Mouse (Mus musculus) induced T-regulatory cell, adult 2 months (primary cell): Measurements from ENCODE around the gene Comp.

Experiments used
- DNase-seq: peaks from one replicate; pipeline ENCODE4 v3.0.0-alpha.2; 2012; ENCODE audit warnings: low read depth

Comp gene

DNA sequence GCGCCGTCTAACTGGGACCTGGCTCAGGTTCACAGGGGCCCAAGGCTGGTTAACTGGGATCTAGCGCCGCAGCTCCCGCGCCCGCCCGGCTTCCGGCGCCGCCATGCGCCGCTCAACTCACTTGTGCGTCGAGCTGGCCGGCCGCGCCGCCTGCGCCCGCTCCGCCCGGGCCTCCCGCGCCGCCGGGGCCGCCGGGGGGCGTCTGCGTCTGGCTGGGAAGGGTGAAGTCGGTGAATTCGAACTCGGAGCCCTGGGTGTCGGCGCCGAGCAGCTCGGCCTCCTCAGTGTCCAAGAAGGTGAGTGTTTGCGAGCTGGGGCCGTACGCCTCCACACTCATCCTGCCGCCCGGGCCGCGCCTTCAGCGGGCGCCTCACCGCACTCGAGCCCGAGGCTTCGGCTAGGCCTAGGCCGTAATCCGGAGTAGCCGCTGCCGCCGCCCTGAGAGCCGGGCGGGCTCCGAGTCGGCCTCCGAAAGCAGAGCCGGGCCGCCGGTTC, 20.7 kb upstream of the Comp start:
- DNase-seq: peak; percentile 71

DNA sequence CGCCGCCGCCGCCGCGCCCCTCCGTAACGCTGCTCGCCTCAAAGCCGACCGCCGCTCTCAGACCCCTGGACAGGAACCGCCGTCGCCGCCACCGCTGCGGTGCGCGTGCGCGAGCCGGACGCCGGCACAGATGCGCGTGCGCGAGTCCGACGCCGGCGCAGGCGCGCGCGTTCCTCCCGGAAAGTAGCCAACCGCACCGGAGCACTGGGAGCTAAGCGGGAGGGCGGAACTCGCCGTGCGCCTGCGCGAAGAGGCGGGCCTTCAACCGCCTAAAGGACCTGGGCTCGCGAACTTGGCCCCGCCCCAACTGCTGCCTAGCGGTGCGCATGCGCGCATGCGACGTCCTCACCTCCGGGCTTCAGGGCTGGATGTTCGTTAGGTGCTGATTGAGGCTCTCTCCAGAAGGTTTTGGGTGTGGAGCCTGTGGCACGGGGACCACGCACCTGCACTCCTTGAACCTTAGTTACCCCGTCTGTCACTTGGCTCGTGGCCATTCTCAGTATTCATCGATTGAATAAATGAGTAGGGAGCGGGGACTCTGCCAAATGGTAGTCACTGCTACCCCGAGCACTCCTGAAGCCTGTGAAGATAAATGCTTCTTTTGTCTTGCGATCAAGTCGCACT, 20.1 kb upstream of the Comp start, which contains the start of gene Upf1:
Upf1 (minus strand) TSS at position 85 of the 624 bp plus-strand sequence.
- peak; percentile 100 for DNase-seq

DNA sequence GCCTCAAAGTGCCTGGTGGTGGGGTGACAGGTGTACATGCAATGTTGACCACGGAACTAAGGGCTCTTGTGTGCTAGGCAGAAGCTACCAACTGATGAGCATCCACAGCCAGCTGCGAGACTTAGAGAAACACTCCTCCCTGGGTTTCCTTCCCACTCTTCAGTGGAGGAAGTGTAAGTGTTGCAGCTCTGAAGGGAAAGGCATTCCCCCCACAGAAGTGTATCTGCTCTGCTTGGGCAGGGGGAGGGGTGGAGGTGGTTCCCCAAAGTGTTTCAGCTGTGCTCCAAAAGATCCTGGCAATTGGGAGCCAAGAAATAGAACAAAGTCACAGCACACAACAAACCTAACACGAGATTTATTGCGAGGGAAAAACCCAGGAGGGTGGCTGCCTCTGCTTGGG, 19.4 kb upstream of the Comp start:
- no peak for DNase-seq

DNA sequence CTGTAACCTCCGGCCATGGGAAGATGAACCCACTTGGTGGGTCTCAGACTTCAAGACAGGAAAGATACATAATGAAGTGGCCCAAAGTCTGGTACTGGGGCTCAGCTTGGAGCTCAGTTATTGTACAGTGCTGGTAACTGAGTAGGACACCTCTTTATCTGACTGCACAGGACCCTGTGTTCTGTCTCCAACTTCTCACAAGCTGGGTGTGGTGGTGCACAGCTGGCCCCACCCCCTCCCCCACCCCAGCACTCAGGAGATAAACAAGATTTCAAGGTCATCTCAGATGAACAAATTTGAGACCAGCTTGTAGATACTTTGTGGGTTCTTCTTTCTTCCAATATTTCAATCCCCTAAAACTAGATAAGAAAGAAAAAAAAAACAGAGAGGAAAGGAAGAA, 17.2 kb upstream of the Comp start:
- DNase-seq: no peak

DNA sequence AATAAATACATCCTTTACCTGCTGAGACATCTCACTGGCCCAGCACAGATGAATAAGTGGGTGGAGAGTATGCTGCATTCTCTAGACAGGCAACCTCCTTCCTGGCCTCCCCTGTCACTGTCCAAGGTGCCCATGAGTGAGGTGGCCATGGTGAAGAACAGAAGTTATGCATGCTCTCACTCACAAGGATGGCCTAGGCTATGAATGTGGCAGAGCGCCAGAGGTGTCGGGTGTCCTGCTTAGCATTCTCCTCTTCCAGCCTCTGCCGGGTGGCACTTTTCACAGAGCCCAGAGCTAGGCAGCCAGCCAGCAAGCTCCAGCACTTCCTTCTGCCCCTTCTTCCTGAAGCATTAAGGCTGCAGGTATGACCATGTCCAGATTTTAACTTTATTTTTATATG, 13.9 kb upstream of the Comp start:
- DNase-seq: no peak

DNA sequence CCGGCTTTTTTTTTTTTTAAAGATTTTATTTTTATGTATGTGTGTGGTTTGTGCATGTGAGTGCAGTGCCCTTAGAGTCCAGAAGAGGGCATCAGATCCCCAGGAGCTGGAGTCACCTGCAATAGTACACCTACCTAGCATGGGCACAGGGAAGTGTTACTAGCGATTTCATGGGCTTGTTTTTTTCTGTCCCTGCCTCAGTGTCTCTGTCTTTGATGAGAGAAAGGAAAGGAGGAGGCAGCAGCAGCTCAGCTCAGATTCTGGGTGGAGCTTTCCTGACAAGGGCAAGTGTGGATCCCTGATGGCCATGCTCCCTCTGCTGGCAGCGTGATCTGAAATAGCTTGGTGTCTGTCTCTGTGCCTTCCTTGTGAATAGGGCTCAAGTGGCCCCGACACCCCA, 12.6 kb upstream of the Comp start:
- DNase-seq: peak; percentile 68

DNA sequence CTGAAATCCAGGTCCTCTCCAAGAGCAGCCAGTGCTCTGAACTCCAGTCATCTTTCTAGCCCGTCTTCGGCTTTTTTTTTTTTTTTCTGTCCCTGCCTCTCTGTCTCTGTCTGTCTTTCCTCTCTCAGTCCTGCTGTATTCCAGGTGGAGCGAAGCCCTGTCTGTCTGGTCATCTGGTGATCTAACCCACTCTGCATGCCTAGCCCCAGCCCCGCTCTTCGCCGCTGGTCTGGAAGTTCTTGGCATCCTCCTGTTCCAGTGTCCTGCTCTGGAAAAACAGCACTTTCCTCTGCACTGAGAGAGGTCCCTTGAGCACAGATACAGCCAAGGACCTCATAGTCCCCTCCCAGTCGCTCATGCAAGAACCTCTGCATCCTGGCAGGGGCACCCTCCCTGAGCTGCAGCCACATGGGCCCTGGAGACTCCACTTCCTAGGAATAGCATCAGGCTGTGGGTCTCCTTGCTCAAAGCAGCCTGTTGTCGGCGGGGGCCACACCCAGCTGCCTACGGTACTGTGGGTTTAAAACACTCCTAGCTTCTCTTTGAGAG, 11.8 kb upstream of the Comp start:
- no peak for DNase-seq

DNA sequence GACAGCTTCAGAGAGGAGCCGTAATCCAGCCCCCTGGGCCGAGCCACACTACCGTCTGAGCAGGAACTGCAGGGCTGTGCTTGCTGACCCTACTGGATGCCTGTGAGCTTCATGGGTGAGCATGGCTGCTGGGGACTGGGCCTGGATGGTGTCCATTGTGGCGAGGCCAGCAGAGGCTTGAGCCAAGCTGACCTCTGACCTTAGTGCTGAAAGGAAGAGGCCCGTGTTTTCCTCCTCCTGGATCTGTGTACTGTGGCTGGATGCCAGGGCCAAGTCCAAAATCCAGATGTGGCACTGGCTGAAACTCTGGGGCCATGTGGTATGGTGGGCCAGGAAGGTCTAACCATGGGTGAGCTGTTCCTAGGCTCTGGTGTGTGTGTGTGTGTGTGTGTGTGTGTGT, 9.3 kb upstream of the Comp start:
- DNase-seq: no peak

DNA sequence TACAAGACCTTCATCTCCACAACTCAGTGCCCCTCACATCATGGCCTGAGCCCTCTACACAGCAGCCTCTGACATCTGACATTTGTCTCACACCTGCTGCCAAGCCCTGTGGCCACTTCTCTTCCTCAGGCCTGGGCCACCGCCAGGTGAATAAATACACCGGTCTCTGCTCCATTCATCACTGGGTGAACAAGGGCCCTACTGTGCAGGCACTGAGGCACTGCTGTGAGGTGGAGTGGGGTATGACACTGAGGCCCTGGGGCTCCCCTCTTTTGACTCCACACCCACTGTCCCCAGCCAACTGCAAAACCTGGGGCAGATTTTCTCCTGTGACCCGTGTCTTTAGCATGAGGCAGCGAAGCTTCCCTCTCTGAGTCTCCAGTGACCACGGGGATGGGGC, 6.8 kb upstream of the Comp start:
- no peak for DNase-seq

DNA sequence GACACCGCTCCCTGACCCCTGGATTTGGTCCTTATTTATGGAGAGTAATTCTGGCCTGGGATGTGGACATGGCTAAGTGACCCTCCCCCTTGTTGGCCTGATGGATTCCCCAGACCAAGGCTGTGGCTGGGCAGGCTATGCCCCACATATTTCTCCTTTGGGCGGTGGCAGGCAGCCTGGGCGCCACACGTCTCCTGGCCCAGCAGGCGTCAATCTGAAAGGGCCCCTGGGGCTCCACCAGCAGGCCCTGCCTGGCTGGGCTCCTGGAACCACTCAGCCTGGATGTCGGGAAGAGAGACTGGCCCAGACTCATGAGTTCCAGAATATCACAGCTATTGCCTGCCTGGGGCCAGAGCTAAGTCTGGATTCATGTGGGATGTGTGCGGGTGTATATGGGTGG, 2.9 kb upstream of the Comp start:
- no peak for DNase-seq

DNA sequence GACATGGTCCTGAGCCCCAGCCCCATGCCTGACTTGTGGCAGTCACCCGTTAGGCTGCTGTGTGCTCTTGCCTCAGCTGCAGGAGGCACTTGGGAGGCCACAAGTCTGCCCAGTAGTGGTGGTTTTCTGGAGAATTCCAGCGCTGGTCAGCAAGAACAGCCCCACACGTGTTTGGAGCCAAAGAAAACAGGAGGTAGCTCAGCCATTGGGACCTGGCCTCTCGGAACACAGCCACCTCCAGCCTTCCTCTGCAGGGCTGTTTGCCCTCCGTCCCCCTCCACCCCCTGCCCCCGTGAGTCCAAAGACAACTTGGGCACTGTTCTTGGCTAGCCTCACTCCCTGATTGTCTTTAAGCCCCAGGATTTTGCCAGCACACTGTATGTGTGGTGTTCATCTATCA, 1.4 kb upstream of the Comp start:
- DNase-seq: no peak

DNA sequence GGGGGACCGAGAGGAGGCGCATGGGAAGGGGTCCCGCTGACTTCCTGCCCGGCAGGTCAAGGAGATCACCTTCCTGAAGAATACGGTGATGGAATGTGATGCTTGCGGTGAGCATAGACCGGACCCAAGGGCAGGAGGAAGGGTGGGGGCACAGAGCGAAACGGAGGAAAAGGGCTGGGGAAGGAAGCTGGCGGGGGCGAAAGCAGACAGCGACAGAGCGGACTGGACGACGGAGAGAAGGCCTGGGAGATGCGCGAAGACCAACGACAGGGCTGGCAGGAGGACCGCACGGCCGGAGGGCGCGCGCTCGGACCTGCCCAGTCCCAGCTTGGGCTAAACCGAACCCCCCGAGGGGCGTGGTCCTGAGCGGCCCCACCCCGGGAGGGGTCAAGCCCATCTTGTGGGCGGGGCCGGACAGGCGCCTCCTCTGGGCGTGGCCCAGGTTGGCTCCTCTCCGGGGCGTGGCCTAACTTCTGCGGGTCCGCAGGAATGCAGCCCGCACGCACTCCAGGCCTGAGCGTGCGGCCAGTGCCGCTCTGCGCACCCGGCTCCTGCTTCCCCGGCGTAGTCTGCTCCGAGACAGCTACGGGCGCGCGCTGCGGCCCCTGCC, 1.1 kb downstream of the Comp start:
- peak; percentile 74 for DNase-seq

DNA sequence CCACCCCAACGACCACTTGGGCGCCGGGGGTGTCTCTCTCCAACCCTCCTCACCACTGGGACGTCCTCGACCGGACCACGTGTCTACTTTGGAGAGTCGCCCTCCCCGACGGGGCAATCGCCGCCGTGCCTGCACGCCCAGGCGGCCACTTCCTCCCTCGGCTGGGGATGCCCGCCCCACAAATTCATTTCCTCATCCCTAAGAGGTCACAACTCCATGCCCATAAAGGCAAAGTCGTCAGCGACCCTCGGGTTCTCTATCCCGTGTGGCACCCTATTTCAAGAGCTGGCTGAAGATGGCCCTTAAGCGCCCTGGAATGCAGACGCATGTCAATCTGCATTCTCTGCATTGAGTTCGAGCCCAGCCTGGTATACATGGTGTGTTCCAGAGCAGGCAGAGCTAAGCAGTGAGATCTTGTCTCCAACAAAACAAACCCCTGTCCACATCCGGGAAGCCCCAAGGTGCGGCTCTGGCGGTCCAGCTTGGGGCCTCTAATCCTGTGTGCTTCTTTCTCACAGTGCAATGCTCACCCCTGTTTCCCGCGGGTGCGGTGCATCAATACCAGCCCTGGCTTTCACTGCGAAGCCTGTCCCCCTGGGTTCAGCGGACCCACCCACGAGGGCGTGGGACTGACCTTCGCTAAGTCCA, 2.0 kb downstream of the Comp start:
- DNase-seq: peak; percentile 63

DNA sequence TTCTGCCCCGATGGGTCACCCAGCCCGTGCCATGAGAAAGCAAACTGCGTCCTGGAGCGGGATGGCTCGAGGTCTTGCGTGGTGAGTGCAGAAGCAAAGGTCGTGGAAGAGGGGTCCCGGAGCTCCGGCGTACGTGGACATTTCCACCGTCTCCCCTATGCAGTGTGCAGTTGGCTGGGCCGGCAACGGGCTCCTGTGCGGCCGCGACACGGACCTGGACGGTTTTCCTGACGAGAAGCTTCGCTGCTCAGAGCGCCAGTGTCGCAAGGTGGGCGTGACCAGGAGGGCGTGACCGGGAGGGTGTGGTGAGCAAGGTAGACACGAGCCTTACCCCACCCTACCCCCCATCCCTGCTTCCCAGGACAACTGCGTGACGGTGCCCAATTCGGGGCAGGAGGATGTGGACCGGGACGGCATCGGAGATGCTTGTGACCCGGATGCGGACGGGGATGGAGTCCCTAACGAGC, 3.0 kb downstream of the Comp start:
- DNase-seq: peak; percentile 54

DNA sequence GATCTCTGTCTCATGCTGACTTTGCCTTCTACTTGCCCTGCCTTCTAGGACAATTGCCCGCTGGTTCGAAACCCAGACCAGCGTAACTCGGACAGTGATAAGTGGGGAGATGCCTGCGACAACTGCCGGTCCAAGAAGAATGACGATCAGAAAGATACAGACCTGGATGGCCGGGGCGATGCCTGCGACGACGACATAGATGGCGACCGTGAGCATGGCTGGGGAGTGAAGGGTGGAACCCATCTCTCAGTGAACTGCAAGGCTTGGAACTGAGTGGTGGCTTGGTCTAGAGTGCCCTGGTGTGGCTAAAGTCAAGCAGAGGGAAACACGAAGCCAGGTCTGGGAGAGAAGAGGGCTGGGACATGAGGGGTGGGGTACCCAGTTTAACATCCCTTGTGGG, 3.7 kb downstream of the Comp start:
- DNase-seq: peak; percentile 35

DNA sequence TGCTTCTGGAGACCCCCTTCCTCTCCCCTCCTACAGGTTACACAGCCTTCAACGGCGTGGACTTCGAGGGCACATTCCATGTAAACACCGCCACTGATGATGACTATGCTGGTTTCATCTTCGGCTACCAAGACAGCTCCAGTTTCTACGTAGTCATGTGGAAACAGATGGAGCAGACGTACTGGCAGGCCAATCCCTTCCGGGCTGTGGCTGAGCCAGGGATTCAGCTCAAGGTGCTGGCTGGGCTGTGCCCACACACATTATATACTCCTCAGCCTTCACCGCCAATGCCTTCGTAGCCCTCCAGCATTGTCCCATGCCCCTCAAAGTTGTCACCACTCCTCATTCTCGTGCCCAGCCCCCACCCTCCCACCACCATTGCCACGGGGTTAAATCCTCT, 6.7 kb downstream of the Comp start:
- no peak for DNase-seq

DNA sequence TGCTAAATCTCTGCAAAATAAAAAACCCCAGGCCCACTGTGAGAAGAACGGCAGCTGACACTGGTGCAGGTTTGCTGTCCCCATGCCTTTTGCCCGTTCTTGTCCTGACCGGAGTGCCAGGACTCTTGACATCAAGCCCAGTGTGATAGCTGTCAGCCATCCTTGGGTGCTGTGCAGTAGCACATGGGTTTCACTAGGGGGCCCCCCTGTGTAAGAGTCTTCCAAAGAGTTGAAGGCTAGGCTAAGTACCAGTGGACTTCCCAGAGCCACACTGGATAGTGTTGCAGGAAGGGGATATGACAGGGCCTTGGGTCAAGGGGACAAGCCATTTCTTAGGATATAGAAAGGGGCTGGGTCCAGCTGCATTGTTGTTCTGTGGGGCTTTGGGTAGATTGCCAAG, 9.9 kb downstream of the Comp start:
- peak; percentile 77 for DNase-seq

DNA sequence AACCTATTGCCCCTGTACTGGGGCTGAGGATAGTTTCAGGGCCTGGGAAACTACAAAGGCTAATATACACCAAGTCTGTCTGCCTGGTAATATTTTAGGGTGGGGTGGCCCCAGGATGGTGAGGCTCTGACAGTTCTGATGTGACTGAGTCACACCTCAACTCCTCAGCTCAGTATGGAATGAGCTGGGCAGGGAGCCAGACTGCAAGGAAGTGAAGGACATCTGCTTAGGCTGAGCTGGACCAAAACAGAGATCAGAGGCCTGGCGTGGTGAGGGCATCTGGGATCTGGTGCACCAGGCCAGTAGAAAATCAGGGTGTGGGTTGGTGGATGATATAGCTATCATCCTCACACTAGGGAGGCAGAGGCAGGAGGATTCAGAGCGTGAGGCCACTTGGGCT, 16.3 kb downstream of the Comp start:
- no peak for DNase-seq

DNA sequence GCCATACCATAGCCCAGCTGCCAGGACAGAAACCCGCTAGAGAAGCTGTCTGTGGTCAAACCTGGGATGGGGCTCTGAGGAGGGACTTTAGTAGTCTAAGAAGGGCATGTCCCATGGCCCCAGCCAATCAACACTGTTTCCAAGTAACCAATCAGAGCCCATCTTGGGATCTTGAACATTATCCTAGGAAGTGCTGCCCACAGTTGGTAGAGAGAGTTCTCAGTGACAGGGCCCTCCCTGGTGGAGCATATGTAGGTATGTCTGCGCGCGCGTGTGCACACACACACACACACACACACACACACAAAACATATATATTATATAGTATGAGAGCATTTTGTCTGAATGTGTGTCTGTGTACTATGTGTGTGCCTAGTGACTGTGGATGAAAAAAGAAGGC, 19.7 kb downstream of the Comp start:
- DNase-seq: no peak

DNA sequence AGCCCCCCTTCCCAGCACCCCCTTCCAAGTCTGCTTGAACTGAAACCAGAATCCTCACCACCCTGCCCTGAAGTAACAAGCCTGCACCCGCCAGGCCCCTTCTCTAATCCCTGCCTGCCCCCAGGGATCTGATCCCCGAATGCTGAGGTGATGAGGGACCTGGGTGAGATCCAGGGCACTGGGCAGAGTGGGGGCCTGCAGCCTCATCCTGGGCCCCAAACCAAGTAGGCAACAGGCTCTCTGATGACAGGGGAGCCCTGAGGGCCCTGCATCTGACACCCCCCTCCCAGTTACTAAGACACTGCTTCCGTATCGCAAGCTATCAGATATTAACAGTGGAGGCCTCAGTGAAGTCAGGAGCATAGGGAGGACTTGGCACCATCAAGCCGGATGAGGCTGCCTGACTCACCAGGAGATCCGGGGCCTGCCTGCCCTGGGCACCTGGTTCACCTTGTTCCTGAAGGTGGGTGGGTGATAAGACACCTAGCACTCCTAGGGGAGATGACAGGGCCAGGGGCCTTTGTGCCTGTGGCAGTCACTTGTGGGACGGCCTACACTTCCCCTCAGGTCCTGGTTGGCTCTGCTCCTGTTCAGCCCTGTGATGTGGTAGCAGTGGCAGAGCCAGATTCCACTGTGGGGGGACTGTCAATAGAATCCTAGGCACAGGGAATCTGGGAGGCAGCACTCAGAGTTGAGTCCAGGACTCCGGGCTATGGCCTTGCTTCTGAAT, 21.1 kb downstream of the Comp start:
- no peak for DNase-seq

DNA sequence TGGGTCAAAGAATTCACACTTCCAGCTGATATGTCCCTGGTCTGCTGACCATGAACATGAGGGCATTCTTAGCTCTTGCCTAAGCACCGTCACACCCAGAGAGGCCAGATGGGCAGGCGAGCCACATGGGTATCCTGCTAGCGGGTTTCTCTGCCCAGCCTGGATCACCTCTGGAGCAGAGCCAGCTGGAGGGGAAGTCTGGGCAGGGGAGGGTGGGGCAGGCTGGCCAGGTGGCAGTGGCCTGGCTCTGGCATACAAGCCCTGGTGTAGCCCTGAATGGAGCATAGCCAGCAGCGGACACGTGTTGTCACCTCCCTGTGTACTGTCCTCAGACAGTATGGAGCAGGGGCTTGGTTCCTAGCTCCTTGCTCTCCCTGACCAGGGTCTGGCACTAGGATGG, 22.3 kb downstream of the Comp start:
- DNase-seq: no peak

DNA sequence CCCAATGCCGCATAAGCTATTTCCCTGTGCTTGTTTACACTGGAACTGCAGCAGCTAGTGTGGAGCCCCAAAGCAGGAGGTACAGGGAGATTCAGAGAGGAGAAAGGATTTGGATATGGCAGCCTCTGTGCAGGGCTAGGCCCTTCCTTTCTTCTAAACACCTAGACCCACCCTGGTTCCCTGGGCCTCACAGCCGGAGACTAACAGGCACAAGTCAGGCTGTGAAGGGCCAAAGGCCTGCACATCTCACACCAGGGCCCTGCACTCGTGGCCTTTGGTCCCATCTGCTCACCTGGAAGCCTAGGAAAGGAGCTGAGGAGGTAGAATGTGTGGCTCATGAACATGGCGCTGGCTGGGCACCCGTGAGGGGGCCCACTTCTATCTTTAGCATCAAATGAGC, 22.8 kb downstream of the Comp start:
- no peak for DNase-seq
